Mouse (Mus musculus): Measurements from ENCODE around the gene Pde4d.

- TF ChIP-seq CTCF (IDR thresholded peaks at IDR 0.05; ENCODE audit: extremely low read depth, insufficient read depth, low read length) (no peak), POLR2A (IDR thresholded peaks at IDR 0.05; ENCODE audit: extremely low read depth, insufficient read depth, low read length) (no peak)
These were observed 1379.7 kb downstream of the Pde4d start for GRCm38 (mm10) chr13:109829444-109829843.
